Mouse (Mus musculus) MEL (cell line): ENCODE measurements around the gene Kalrn. TPM values are rescaled to one million over a fixed set of nuclear protein-coding genes. Genes with fewer than 3 reads are reported as not detected.

Experiments used
- DNase-seq: peaks from one replicate; pipeline ENCODE4 v3.0.0; 2011; ENCODE audit warnings: low read depth, low spot score
- H3K27ac ChIP-seq: 2 replicates; pipeline ENCODE4 v1.5.1; 2012; ENCODE audit warnings: low read depth, mild to moderate bottlenecking, control low read depth, low read length, moderate library complexity; ENCODE audit not compliant: control insufficient read depth
- H3K27me3 ChIP-seq, 2 experiments: fragments of 150-350 bp in 1 of 2; sonication (generic) in 1 of 2; 2 replicates each; pipeline ENCODE4 v1.6.1; 2012; ENCODE audit warnings: low read length in 2 of 2, mild to moderate bottlenecking in 2 of 2, improper control_type of control experiment in 1 of 2, moderate library complexity in 1 of 2; ENCODE audit not compliant: insufficient read depth in 2 of 2, control insufficient read depth in 1 of 2
- H3K36me3 ChIP-seq, 2 experiments: 2 replicates each; pipeline ENCODE4 v1.6.1; 2012 to 2014; ENCODE audit warnings: low read length in 2 of 2, improper control_type of control experiment in 1 of 2, inconsistent platforms in 1 of 2, mild to moderate bottlenecking in 1 of 2; ENCODE audit not compliant: insufficient read depth in 2 of 2, control insufficient read depth in 1 of 2
- H3K4me1 ChIP-seq, 2 experiments: fragments of 150-350 bp in 1 of 2; sonication (generic) in 1 of 2; 2 replicates each; pipeline ENCODE4 v1.6.1; 2012; ENCODE audit warnings: low read length in 2 of 2, improper control_type of control experiment in 1 of 2, mild to moderate bottlenecking in 1 of 2; ENCODE audit not compliant: insufficient read depth in 2 of 2, control insufficient read depth in 1 of 2
- H3K4me3 ChIP-seq, 2 experiments: fragments of 150-350 bp in 1 of 2; sonication (generic) in 1 of 2; 2 replicates each; pipeline ENCODE4 v1.5.1; 2012; ENCODE audit warnings: low read depth in 2 of 2, low read length in 2 of 2, mild to moderate bottlenecking in 2 of 2, moderate library complexity in 2 of 2, control low read depth in 1 of 2, improper control_type of control experiment in 1 of 2; ENCODE audit not compliant: control insufficient read depth in 1 of 2, insufficient read depth in 1 of 2
- H3K79me2 ChIP-seq: 2 replicates; pipeline ENCODE4 v1.6.1; 2012; ENCODE audit warnings: mild to moderate bottlenecking, low read length, moderate library complexity; ENCODE audit not compliant: control insufficient read depth, poor library complexity, insufficient read depth
- H3K9ac ChIP-seq: 2 replicates; pipeline ENCODE4 v1.6.1; 2012; ENCODE audit warnings: low read depth, mild to moderate bottlenecking, control low read depth, low read length, moderate library complexity; ENCODE audit not compliant: control insufficient read depth, poor library complexity, severe bottlenecking
- H3K9me3 ChIP-seq: fragments of 150-350 bp; sonication (generic); replicated peaks from 2 replicates; pipeline ENCODE4 v1.6.1; 2012; ENCODE audit warnings: mild to moderate bottlenecking, low read length, improper control_type of control experiment, moderate library complexity; ENCODE audit not compliant: insufficient read depth
- CHD2 ChIP-seq: IDR thresholded peaks from 2 replicates; pipeline ENCODE4 v1.6.1; 2011; ENCODE audit warnings: low read length, improper control_type of control experiment
- CTCF ChIP-seq, 3 experiments: IDR thresholded peaks in 2 of 3; conservative IDR thresholded peaks in 1 of 3; 2 replicates each; pipeline ENCODE4 v1.5.1; 2011 to 2012; ENCODE audit warnings: low read length in 3 of 3, low read depth in 2 of 3, mild to moderate bottlenecking in 2 of 3, improper control_type of control experiment in 1 of 3, inconsistent platforms in 1 of 3, mixed read lengths in 1 of 3, moderate library complexity in 1 of 3; ENCODE audit not compliant: control insufficient read depth in 1 of 3, insufficient read depth in 1 of 3, poor library complexity in 1 of 3, severe bottlenecking in 1 of 3
- E2F4 ChIP-seq: IDR thresholded peaks from 2 replicates; pipeline ENCODE4 v1.6.1; 2011; ENCODE audit warnings: low read depth, low read length, improper control_type of control experiment, borderline replicate concordance
- ELF1 ChIP-seq: IDR thresholded peaks from 2 replicates; pipeline ENCODE4 v1.6.1; 2014; ENCODE audit warnings: low read depth, mild to moderate bottlenecking, inconsistent platforms, low read length, improper control_type of control experiment, moderate library complexity
- EP300 ChIP-seq, 2 experiments: IDR thresholded peaks; 2 replicates each; pipeline ENCODE4 v1.6.1; 2011; ENCODE audit warnings: improper control_type of control experiment in 2 of 2, low read length in 2 of 2, low read depth in 1 of 2, mild to moderate bottlenecking in 1 of 2
- ETS1 ChIP-seq: IDR thresholded peaks from 2 replicates; pipeline ENCODE4 v1.6.1; 2012; ENCODE audit warnings: low read depth, mild to moderate bottlenecking, inconsistent platforms, low read length, improper control_type of control experiment, moderate library complexity
- GABPA ChIP-seq: IDR thresholded peaks from 2 replicates; pipeline ENCODE4 v1.6.1; 2012; ENCODE audit warnings: low read depth, mild to moderate bottlenecking, inconsistent platforms, low read length, improper control_type of control experiment, moderate library complexity
- GATA1 ChIP-seq: IDR thresholded peaks from 2 replicates; pipeline ENCODE4 v1.6.1; 2011; ENCODE audit warnings: low read depth, low read length, improper control_type of control experiment
- KAT2A ChIP-seq: conservative IDR thresholded peaks from 2 replicates; pipeline ENCODE4 v1.6.1; 2012; ENCODE audit warnings: low read depth, low read length, improper control_type of control experiment, inconsistent platforms
- MAFK ChIP-seq: IDR thresholded peaks from 2 replicates; pipeline ENCODE4 v1.6.1; 2011; ENCODE audit warnings: low read depth, mild to moderate bottlenecking, low read length, improper control_type of control experiment, borderline replicate concordance
- MAX ChIP-seq: IDR thresholded peaks from 2 replicates; pipeline ENCODE4 v1.6.1; 2011; ENCODE audit warnings: low read length, improper control_type of control experiment
- NELFE ChIP-seq: IDR thresholded peaks from 2 replicates; pipeline ENCODE4 v1.6.1; 2011; ENCODE audit warnings: low read depth, low read length, improper control_type of control experiment
- POLR2A ChIP-seq, 2 experiments: IDR thresholded peaks; 2 replicates each; pipeline ENCODE4 v1.6.1; 2011 to 2012; ENCODE audit warnings: low read length in 2 of 2, mild to moderate bottlenecking in 2 of 2, control low read depth in 1 of 2, improper control_type of control experiment in 1 of 2, low read depth in 1 of 2, moderate library complexity in 1 of 2; ENCODE audit not compliant: control insufficient read depth in 1 of 2, insufficient read depth in 1 of 2, poor library complexity in 1 of 2
- POLR2AphosphoS5 ChIP-seq: IDR thresholded peaks from 2 replicates; pipeline ENCODE4 v1.6.1; 2012; ENCODE audit warnings: low read depth, borderline replicate concordance, mild to moderate bottlenecking, inconsistent platforms, low read length, moderate library complexity, mixed read lengths
- SIN3A ChIP-seq: IDR thresholded peaks from 2 replicates; pipeline ENCODE4 v1.6.1; 2012; ENCODE audit warnings: low read length, improper control_type of control experiment, inconsistent platforms
- SMC3 ChIP-seq: IDR thresholded peaks from 2 replicates; pipeline ENCODE4 v1.6.1; 2011; ENCODE audit warnings: low read depth, low read length, improper control_type of control experiment
- TCF12 ChIP-seq: IDR thresholded peaks from 2 replicates; pipeline ENCODE4 v1.6.1; 2014; ENCODE audit warnings: low read depth, mild to moderate bottlenecking, inconsistent platforms, low read length, improper control_type of control experiment, moderate library complexity
- UBTF ChIP-seq: IDR thresholded peaks from 2 replicates; pipeline ENCODE4 v1.6.1; 2012; ENCODE audit warnings: low read depth, mild to moderate bottlenecking, inconsistent platforms, low read length, improper control_type of control experiment, moderate library complexity, borderline replicate concordance; ENCODE audit not compliant: insufficient read depth
- ZC3H11A ChIP-seq: IDR thresholded peaks from 2 replicates; pipeline ENCODE4 v1.6.1; 2012; ENCODE audit warnings: low read depth, mild to moderate bottlenecking, inconsistent platforms, low read length, improper control_type of control experiment
- ZKSCAN1 ChIP-seq: IDR thresholded peaks from 2 replicates; pipeline ENCODE4 v1.6.1; 2012; ENCODE audit warnings: low read depth, mild to moderate bottlenecking, inconsistent platforms, low read length, improper control_type of control experiment, moderate library complexity
- ZNF384 ChIP-seq: IDR thresholded peaks from 2 replicates; pipeline ENCODE4 v1.6.1; 2012; ENCODE audit warnings: low read depth, mild to moderate bottlenecking, inconsistent platforms, low read length, improper control_type of control experiment
- polyA plus RNA-seq, 2 experiments: library from polyadenylated mRNA; stranded (reverse) in 1 of 2; unstranded in 1 of 2; fragments of >175 nt in 1 of 2; fragments of >200 nt in 1 of 2; gene quantifications; 2 replicates each; pipeline versions ENCODE4 v1.2.1 to v1.2.4; 2012; ENCODE audit warnings: low replicate concordance in 2 of 2, low read depth in 1 of 2; ENCODE audit not compliant: insufficient read length in 2 of 2, insufficient read depth in 1 of 2, missing spikeins in 1 of 2
- total RNA-seq: library from RNA; depleted of rRNA; stranded (reverse); fragments of 300-350 nt; gene quantifications from 2 replicates; pipeline ENCODE4 v1.2.3, GENCODE M21; 2012

The Kalrn gene
- total and polyA plus RNA-seq, 3 experiments = 10.4 to 11.8 TPM; not detected in 1

DNA sequence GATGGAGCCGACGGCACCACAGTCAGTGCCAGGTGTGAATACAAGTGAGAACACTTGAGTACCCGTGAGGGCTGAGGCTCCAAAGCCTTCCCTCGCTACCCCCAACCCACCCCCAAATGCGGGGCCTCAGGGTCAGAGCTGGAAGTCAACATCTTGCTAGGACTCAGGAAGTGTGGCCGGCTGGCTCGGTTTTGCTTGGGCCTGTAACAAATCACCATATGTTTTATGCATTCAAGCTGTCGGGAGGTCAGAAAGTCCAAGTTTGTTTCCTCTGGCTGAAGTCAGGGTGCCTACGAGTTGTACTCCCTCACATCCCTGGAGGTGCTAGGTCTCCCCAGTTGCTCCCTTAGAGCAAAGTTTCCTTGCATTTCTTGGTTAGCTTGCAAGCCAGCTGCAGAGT is 633.7 kb downstream of the Kalrn start:
- H3K79me2 ChIP-seq = no peaks in the 10 kb centered on the region
- peaks cover 0 to 20% of the 10 kb centered on the region in 2 experiments; a peak in 2 of 4 replicates for H3K4me1 ChIP-seq
- H3K9me3 ChIP-seq = no peaks in the 10 kb centered on the region
- no peak overlapping the region for H3K9ac ChIP-seq
- H3K4me3 ChIP-seq = no peak overlapping the region
- no peak overlapping the region for H3K27ac ChIP-seq
- peaks cover 0 to 2% of the 10 kb centered on the region in 2 experiments; a peak in 1 of 4 replicates for H3K27me3 ChIP-seq
- peaks cover 0 to 4% of the 10 kb centered on the region in 2 experiments; a peak in 2 of 4 replicates for H3K36me3 ChIP-seq
- TF ChIP-seq ZKSCAN1 = no peak
- TF ChIP-seq, all 39 proteins: peak for 0
- no peak for DNase-seq

DNA sequence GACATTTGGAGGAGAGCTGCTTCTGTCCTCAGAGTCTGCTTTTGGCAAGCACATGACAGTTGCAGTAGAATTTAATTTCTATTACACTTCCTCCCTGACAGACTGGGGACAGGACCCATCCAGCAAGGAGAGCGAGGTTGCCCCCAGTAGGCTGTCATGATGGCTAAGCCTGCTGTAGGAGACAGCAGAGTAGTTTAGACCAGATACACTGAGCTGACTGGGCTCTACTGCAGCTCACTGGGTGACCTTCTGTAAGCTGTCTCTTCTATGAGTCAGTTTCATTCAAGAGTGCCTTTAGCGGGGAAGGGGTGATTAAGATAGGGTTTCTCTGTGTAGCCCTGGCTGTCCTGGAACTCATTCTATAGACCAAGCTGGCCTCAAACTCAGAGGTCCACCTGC is 634.2 kb downstream of the Kalrn start:
- H3K4me1 ChIP-seq = peaks cover 0 to 20% of the 10 kb centered on the region in 2 experiments; a peak in 2 of 4 replicates
- TF ChIP-seq GATA1 (no peak), MAFK (no peak), KAT2A (no peak), NELFE (no peak), E2F4 (no peak), GABPA (no peak), UBTF (no peak), CHD2 (no peak), POLR2A (IDR thresholded peaks at IDR 0.05; ENCODE audit: control insufficient read depth in 1 of 2, insufficient read depth in 1 of 2, low read depth in 1 of 2, low read length in 2 of 2, poor library complexity in 1 of 2) (no peak), ZC3H11A (no peak), SMC3 (no peak), MAX (no peak), ELF1 (no peak), TCF12 (no peak), CTCF (IDR thresholded peaks at IDR 0.05 in 2 of 3, conservative IDR thresholded peaks at IDR 0.05 in 1 of 3; ENCODE audit: control insufficient read depth in 1 of 3, insufficient read depth in 1 of 3, low read depth in 2 of 3, low read length in 3 of 3, poor library complexity in 1 of 3, severe bottlenecking in 1 of 3) (no peak), SIN3A (no peak), POLR2AphosphoS5 (no peak), ETS1 (no peak), ZNF384 (no peak), EP300 (IDR thresholded peaks at IDR 0.05; ENCODE audit: low read depth in 1 of 2, low read length in 2 of 2) (no peak)
- TF ChIP-seq, all 39 proteins: peak for 0
- no peak for DNase-seq
- Histone ChIP-seq H3K9ac (no peak overlapping the region), H3K36me3 (peaks cover 0 to 4% of the 10 kb centered on the region in 2 experiments; a peak in 2 of 4 replicates), H3K4me3 (no peak overlapping the region), H3K79me2 (no peaks in the 10 kb centered on the region), H3K9me3 (no peaks in the 10 kb centered on the region), H3K27me3 (peaks cover 0 to 2% of the 10 kb centered on the region in 2 experiments; a peak in 1 of 4 replicates), H3K27ac (no peak overlapping the region)
